Mouse (Mus musculus): ENCODE data around the gene Ermn.

Ermn gene

GRCm38 (mm10) chr2:58052821-58053581 lies at the start of gene Ermn:
Ermn (minus strand) TSS chr2:58052864.
- no peak for DNase-seq (ENCODE audit: low spot score in 2 of 2)

DNA sequence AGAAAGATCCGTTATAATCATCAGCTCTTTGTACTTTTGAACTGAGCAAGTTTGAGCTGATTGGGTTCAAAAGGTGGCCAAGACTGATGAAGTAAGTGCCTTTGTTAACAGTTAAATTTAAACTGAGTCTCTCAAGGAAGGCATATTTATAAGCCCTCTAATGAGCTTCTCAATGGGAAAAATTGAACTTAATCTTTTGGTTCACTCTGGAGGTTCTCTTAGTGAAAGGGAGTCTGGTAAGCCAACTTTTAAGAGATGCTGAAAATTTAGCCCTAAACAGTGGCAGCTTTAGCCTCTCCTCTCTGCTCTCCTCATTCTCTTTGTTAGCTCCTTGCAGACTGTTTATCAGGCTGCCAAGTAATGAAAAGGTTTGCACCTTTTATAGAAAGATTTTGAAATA lies 42.2 kb upstream of the Ermn start:
- DNase-seq (ENCODE audit: low spot score in 2 of 2): no peak

DNA sequence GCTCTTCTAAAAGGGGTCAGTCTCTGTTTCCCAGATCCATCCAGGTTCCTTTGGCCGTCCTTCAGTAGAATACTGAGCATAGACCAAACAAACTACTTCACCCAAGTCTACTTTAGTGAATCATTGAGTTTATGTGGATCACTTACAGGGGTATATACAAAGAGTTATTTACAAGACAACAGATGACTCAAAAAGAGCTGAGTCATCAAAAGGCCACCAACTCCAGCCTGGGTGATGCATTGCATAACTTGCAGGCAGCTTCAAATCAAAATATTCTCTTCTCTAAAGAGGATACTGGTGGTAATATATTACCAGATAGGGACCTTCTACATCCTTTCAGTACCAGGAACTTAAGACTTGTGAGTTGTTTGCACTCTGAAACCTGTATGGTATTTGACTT lies 33.8 kb upstream of the Ermn start:
- DNase-seq (ENCODE audit: low spot score in 2 of 2): no peak

DNA sequence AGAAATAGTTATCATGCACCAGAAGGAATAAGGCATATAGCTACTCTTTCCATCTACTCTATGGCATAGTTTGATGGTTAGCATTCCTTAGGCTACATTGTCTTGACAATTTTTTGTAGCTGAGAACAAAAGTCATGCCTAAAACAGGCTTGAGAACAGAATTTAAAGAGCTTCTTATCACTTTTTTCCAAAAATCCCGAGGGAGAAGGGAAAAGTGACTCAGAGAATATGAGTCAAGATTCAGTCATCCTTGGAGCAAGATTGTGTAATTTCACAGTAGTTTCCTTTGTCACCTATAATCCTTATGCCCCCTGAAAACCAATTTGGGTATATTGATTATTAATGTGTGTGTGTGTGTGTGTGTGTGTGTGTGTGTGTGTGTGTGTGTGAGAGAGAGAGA lies 27.2 kb upstream of the Ermn start:
- DNase-seq (ENCODE audit: low spot score in 2 of 2): no peak

DNA sequence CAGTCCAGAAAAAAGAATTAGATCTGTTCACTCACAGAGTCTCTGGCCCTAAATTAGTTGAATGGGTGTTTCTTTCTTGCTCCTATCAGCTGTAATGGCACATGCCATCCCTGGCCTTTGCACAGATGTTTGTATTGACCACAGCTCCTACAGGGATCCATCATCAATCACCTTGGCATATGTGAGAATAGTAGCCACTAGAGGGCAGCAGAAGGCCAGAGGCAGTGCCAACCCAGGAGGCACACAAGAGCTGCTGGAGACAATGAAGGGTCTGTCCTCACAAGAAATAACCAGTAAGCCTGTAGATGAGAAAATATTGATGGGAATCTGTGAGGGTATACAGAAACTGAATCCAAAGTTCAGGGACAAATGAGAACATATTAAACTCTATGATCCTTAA lies 2.7 kb upstream of the Ermn start:
- peak; percentile 15 to 39 for DNase-seq (ENCODE audit: low spot score in 2 of 2)

DNA sequence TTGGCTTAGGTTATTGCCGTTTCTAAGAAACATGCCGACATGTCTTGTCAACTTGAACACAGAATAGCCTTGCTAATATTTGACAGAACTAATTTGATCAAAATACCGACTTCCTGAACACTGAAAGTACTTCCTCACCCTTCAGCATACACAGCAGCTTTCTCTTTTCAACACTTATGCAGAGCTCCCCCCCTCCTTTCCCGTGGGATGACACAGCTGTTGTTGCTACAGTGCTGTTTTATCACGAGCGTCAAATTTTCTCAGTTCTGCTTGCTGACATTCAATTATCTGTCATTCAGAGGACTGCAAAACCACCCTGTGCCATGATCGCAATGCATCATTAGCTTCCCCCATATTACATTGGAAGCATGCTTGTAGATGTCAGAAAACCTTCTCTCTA lies 10.8 kb downstream of the Ermn start:
- no peak for DNase-seq (ENCODE audit: low spot score in 2 of 2)

- no peak for DNase-seq (ENCODE audit: low spot score in 2 of 2)
Observed at GRCm38 (mm10) chr2:58036926-58037325, 15.7 kb downstream of the Ermn start.

DNA sequence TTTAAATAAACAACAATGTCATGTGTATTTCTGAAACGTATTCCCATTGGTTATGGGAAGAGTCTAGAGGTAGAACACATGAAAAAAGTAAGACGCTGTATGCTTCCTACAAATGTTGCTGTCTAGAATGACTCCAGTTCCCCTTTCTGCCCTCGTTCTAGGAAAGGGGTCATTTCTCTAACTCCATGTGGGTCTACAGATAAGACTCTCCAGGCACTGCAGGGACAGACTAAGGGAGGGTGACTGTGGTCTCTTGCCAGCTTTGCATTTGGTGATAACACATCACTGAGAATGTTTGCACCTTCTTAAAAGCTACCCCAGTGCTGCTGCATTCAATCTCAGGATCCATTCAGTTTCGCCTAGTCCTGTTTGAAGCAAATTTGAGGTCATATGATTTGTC lies 17.0 kb downstream of the Ermn start:
- no peak for DNase-seq (ENCODE audit: low spot score in 2 of 2)

DNA sequence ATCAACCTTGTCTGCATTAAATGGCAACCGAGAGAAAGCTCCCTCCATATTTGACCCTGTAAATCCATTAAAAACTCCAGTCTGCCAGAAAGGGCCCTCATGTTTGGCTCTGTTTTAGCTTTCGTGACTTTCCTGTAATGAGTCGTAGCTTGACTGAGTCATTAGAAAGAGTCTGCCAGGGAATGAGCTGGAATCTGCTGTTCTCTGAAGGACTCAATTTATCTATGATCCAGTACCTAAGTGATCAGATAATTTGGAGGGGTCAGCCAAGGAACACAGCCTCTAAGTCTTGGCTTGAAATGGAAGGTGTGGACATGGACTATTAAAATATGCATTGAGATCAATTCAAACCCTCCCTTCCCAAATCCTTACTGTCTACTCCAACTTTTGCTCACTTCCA lies 21.2 kb downstream of the Ermn start:
- no peak for DNase-seq (ENCODE audit: low spot score in 2 of 2)

DNA sequence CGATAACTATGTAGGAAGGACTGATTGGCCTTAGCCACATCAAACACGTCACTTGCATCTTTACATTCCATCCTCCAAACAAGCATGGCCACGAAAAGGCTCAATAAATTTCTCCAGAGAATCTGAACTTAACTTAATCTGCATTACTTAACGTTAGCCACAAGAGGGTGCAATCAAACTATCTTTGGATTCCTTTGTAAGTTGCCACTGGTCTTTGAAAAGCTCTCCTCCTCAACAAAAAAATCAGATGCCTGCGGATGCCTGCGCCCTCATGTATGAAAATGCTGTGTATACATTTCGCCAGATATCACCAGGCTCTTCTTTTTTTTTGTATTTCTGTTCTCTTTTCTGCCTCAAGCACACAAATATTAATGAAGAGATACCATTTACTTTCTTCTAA lies 23.3 kb downstream of the Ermn start:
- DNase-seq (ENCODE audit: low spot score in 2 of 2): no peak

DNA sequence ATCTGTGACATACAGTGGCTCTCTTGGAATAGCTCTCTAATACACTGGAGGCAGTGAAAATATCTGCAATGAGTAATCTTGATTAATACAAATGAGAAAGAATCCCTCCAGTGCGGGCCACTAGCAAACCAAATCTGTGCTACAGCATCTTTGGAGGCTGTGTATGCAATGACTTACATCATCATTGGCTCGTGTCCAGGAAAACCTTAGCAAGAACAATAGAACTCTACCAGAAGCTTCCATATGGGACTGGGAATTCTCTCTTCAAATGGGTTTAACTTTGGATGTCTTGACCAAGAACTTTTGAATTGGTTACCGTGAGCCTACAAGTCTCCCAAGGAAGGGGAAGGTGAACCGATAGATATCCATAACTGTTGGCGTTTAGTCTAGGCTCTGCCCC lies 25.9 kb downstream of the Ermn start:
- DNase-seq (ENCODE audit: low spot score in 2 of 2): no peak

DNA sequence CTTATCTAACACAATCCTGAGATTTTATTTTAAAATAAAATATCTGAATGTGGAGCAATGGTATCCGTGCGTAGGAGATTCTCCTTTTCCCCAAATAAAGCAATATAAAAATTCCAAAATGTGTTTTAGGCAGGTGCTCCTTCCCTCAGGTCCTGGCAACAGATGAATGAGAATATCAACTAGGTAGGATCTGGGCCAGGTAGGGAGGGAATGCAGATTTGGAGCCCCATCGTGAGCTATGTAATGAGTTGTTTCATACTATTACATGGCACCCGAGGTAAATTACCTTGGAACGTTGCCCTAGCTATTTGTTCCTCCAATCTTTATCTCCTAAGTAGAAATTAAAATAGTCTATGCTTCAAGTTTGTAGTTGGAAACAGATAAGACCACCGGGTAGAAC lies 29.1 kb downstream of the Ermn start:
- DNase-seq (ENCODE audit: low spot score in 2 of 2): no peak

- no peak for DNase-seq (ENCODE audit: low spot score in 2 of 2)
Observed at GRCm38 (mm10) chr2:58007081-58007480, 45.6 kb downstream of the Ermn start.

DNA sequence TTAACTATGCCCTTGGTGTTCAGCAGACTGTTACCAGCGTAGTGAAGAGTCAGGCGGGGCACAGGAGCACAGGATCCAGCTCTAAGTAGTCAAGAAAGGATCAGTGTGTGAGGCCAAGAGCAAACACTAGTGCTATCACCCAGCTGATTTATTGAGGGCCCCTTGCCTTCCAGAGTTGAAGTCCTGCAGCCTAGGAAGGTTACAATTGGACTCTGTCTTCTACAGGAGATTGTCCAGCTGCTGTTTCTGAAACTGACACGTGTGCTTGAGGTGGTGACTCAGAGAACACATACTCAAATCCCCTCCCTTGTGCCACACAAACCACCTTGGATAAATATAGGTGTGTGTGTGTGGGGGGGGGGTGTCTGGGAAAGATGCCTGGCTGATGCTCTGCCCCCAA lies 51.2 kb downstream of the Ermn start:
- no peak for DNase-seq (ENCODE audit: low spot score in 2 of 2)

DNA sequence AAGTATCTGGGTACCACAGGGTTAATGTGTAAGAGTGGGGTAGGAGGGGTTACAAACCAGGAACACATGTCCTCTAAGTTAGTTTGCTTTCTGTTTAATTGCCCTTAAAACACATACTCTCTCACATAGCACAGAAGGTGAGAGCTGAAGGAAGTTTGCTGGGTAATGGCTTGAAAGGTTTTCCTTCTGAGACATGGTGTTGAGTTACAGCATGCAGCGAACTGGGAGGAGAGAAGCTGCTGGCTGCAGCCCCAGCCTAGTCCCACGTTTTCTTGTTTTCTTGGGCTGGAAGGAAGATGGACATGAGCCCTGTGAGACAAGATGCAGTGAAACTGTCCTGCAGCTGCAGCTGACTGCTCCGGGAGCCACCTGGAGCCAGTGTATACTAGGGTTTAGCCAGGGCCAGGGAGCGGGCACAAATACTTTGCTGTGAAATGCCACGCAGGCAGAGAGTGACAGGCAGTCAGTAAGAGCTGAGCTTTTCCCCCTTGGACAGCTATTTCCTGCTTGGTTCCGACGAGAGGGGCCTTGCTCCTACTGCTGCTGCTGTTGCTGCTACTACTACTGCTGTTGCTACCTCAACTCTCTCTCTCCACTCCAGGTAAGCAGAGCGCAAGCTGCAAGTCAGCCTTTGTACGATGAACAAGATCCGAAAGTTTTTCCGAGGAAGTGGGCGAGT lies 54.8 kb downstream of the Ermn start, which contains the start of gene Galnt5:
Gene Galnt5 (plus strand): TSS at position 133 of the 679 bp plus-strand sequence.
- DNase-seq (ENCODE audit: low spot score in 2 of 2): no peak

Data from frontal cortex, postnatal 25 days (tissue).